Mouse (Mus musculus) small intestine, adult 2 months (tissue): ENCODE data around the gene Med12l.

Experiments used
- CTCF ChIP-seq: fragments of 200-500 bp; IDR thresholded peaks from 2 replicates; pipeline ENCODE4 v1.5.1; 2012; ENCODE audit warnings: low read depth, mild to moderate bottlenecking, control low read depth, inconsistent platforms, low read length, moderate library complexity, mixed read lengths; ENCODE audit not compliant: insufficient replicate concordance, insufficient read length; ENCODE audit errors: extremely low read depth
- POLR2A ChIP-seq: fragments of 200-500 bp; IDR thresholded peaks from 2 replicates; pipeline ENCODE4 v1.6.1; 2012; ENCODE audit warnings: low read depth, mild to moderate bottlenecking, control low read depth, inconsistent platforms, low read length, moderate library complexity

- TF ChIP-seq CTCF: no peak
- TF ChIP-seq POLR2A: no peak
Observed at GRCm38 (mm10) chr3:58992122-58992521, 13.5 kb upstream of the Med12l start.
